Mouse (Mus musculus) thymus, adult 2 months (tissue): Measurements from ENCODE around the gene Gal3st2b. TPM values are rescaled to one million over a fixed set of nuclear protein-coding genes. Genes with fewer than 3 reads are reported as not detected.
"Not testable (repeated sequence)": the region's sequence is repeated elsewhere in the genome, so short reads cannot be mapped to it uniquely, and the experiment has no call there.

Experiments
- DNase-seq: peaks from one replicate; pipeline ENCODE4 v3.0.0; 2021
- H3K27ac ChIP-seq: fragments of 200-500 bp; 2 replicates; pipeline ENCODE4 v1.5.1; 2012; ENCODE audit warnings: low read length, control low read depth; ENCODE audit not compliant: control insufficient read depth, insufficient read depth
- H3K27me3 ChIP-seq: fragments of 200-500 bp; 2 replicates; pipeline ENCODE4 v1.6.1; 2012; ENCODE audit warnings: mild to moderate bottlenecking, low read length, moderate library complexity, mixed read lengths; ENCODE audit not compliant: control insufficient read depth, insufficient read depth
- H3K36me3 ChIP-seq: fragments of 200-500 bp; 2 replicates; pipeline ENCODE4 v1.6.1; 2012; ENCODE audit warnings: mild to moderate bottlenecking, low read length, moderate library complexity; ENCODE audit not compliant: control insufficient read depth, insufficient read depth
- H3K4me1 ChIP-seq: fragments of 200-500 bp; replicated peaks from 2 replicates; pipeline ENCODE4 v1.6.1; 2012; ENCODE audit warnings: low read length; ENCODE audit not compliant: control insufficient read depth, insufficient read depth
- H3K4me3 ChIP-seq: fragments of 200-500 bp; 2 replicates; pipeline ENCODE4 v1.5.1; 2012; ENCODE audit warnings: mild to moderate bottlenecking, low read length, control low read depth, moderate library complexity; ENCODE audit not compliant: control insufficient read depth, insufficient read depth
- WGBS: fragments of 180-500 bp; shearing (Covaris S2); methylation state at CpG from one replicate; pipeline ENCODE4 v1.1.7; 2018; 5-methylcytosine and 5-hydroxymethylcytosine counted together
- polyA plus RNA-seq: library from polyadenylated mRNA; depleted of rRNA; stranded (reverse); fragments of >200 nt; gene quantifications from 2 replicates; pipeline ENCODE4 v1.2.3, GENCODE M21; 2012

Gene Gal3st2b
- polyA plus RNA-seq, 1 experiment: 2.5 TPM

DNA sequence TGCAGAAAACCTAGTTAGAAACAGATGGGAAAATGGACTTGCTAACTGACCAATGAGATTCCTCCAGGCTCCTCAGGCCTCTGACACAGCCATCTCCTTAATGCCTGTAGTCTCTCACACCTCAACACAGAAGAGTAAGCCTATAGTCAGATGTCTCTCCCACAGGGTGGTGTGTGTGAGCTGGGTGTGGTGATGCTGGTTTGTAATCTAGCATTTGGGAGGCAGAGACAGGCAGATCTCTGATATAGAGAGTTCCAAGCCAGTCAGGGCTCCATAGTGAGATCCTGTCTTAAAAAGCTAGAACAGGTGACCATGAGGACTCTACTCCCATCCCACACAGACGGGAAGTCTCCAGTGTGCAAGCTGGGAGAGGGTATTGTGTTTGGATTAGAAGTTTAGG, 664 bp downstream of the Gal3st2b start:
- not testable (repeated sequence) for H3K4me1 ChIP-seq
- 100% methylated on average over 1 of the region's 1 CpGs for WGBS

GRCm38 (mm10) chr1:93919321-93919720, 1.2 kb downstream of the Gal3st2b start:
- DNase-seq, H3K4me1 ChIP-seq, H3K36me3 ChIP-seq, H3K27ac ChIP-seq, H3K4me3 ChIP-seq, H3K27me3 ChIP-seq: not testable (repeated sequence)
- 85% methylated on average over 3 of the region's 3 CpGs for WGBS

More for the DNA sequence above, 664 bp downstream of the Gal3st2b start:
- H3K36me3 ChIP-seq, H3K27ac ChIP-seq, H3K4me3 ChIP-seq, DNase-seq, H3K27me3 ChIP-seq: not testable (repeated sequence)

- not testable (repeated sequence) for H3K36me3 ChIP-seq, H3K4me3 ChIP-seq, DNase-seq, H3K27ac ChIP-seq, H3K4me1 ChIP-seq, H3K27me3 ChIP-seq
- WGBS: 76% methylated on average over 3 of the region's 3 CpGs
Observed at GRCm38 (mm10) chr1:93922609-93923008, 4.5 kb downstream of the Gal3st2b start.

DNA sequence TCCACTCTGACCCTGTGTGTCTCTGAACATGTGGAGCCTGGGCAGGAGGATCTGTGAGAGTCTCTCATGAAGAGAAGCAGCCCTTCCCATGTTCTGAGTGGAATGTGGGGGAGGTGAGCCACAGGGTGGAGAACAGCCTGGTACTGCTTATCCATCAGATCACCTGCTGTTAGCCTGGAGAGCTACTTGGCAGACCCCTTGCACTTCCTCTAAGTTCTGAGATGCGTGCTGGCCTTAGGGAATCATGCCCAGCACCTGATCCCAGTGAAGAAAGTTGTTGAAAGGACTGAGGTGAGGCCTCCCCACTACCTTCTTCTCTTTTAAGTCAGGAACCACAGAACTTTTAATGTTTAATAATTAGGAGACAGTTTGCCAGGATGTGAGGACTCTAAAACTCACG, 5.0 kb downstream of the Gal3st2b start:
- not testable (repeated sequence) for DNase-seq, H3K4me1 ChIP-seq, H3K27ac ChIP-seq, H3K27me3 ChIP-seq, H3K4me3 ChIP-seq, H3K36me3 ChIP-seq
- WGBS: 51% methylated on average over 2 of the region's 2 CpGs

GRCm38 (mm10) chr1:93935378-93935777, 17.3 kb downstream of the Gal3st2b start:
- not testable (repeated sequence) for DNase-seq, H3K4me3 ChIP-seq
- WGBS: 100% methylated on average over 1 of the region's 1 CpGs

GRCm38 (mm10) chr1:93937807-93938206, 19.7 kb downstream of the Gal3st2b start:
- not testable (repeated sequence) for H3K4me1 ChIP-seq, H3K27me3 ChIP-seq, H3K27ac ChIP-seq, H3K36me3 ChIP-seq, H3K4me3 ChIP-seq, DNase-seq
- 67% methylated on average over 1 of the region's 1 CpGs for WGBS

More at GRCm38 (mm10) chr1:93935378-93935777, 17.3 kb downstream of the Gal3st2b start:
- H3K27ac ChIP-seq, H3K36me3 ChIP-seq, H3K4me1 ChIP-seq, H3K27me3 ChIP-seq: not testable (repeated sequence)

GRCm38 (mm10) chr1:93938415-93938814, 20.3 kb downstream of the Gal3st2b start:
- H3K36me3 ChIP-seq, H3K27me3 ChIP-seq, H3K4me3 ChIP-seq, H3K4me1 ChIP-seq, H3K27ac ChIP-seq, DNase-seq: not testable (repeated sequence)
- WGBS: 94% methylated on average over 7 of the region's 7 CpGs

GRCm38 (mm10) chr1:93949087-93949486, 31.0 kb downstream of the Gal3st2b start:
- DNase-seq, H3K27me3 ChIP-seq, H3K27ac ChIP-seq, H3K4me1 ChIP-seq, H3K36me3 ChIP-seq, H3K4me3 ChIP-seq: not testable (repeated sequence)
- no CpG with 5 or more reads among the region's 11 CpGs for WGBS

GRCm38 (mm10) chr1:93966489-93966888, 48.4 kb downstream of the Gal3st2b start:
- not testable (repeated sequence) for H3K27ac ChIP-seq, DNase-seq, H3K4me3 ChIP-seq, H3K4me1 ChIP-seq, H3K27me3 ChIP-seq, H3K36me3 ChIP-seq
- WGBS: no CpG with 5 or more reads among the region's 1 CpGs

GRCm38 (mm10) chr1:93970380-93970779, 52.3 kb downstream of the Gal3st2b start:
- not testable (repeated sequence) for H3K36me3 ChIP-seq, H3K27ac ChIP-seq, H3K27me3 ChIP-seq, H3K4me3 ChIP-seq, DNase-seq, H3K4me1 ChIP-seq
- 92% methylated on average over 3 of the region's 5 CpGs for WGBS

DNA sequence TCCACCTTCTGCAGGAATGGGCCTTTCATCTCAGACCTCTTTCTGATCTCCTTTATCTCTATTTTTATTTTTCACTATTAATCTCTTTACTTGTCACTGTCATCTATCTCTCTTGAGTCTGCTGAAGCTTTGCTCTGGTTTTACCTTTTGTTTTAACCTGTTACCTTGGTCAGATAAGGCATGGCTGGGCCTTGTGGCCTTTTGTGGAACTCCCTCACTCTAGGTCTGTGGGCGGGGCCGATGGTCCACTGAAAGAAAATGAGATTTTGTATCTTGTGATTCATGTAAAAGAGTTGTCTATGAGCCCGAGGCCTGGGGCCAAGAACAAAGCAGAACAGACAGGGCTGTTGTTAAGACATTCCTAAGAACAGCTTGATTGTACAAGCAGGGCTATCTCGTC, 52.7 kb downstream of the Gal3st2b start:
- no CpG with 5 or more reads among the region's 4 CpGs for WGBS
- H3K27me3 ChIP-seq: not testable (repeated sequence)

More for the DNA sequence above, 52.7 kb downstream of the Gal3st2b start:
- not testable (repeated sequence) for H3K36me3 ChIP-seq, DNase-seq, H3K4me3 ChIP-seq, H3K27ac ChIP-seq, H3K4me1 ChIP-seq
